Mouse (Mus musculus): Measurements from ENCODE around the gene Fam129a.

DNA sequence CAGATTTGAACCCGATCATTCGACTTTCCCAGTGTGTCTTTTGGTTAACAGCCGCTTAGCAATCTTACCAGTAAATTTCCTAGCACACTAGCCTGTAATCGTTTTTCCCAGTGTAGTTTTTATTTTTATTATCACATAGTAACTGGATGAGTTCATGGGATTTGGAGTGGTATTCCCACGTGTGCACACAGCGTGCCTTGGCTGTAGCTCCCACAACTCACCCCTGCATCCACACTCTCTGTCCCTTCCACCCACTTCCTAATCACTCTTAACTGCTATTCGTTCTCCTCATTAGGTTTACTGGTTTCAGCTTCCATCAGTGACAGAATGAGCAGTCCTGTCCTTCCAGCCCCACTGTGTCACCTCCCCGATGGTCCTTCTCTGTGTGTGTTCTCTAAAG is 25.6 kb downstream of the Fam129a start:
- TF ChIP-seq POLR2A (IDR thresholded peaks at IDR 0.05; ENCODE audit: insufficient read depth, low read length) (no peak), CTCF (IDR thresholded peaks at IDR 0.05; ENCODE audit: low read depth, low read length) (no peak)

Data from ES-Bruce4 (cell line).